Mouse (Mus musculus) left cerebral cortex, adult 8-10 months (tissue): ENCODE data around the gene Nat8f2. TPM values are rescaled to one million over a fixed set of nuclear protein-coding genes. Genes with fewer than 3 reads are reported as not detected.
"Not testable (repeated sequence)": the region's sequence is repeated elsewhere in the genome, so short reads cannot be mapped to it uniquely, and the experiment has no call there.

ENCODE experiments used
- DNase-seq, 2 experiments: peaks; one replicate each; pipeline ENCODE4 v3.0.0; 2022; ENCODE audit warnings: low spot score in 2 of 2
- total RNA-seq, 4 experiments: library from RNA; stranded (reverse); gene quantifications; 2 replicates each; pipeline ENCODE4 v1.2.4; 2022

Nat8f2 gene
- total RNA-seq, 4 experiments from 2014 or later, result 2.4 to 3.7 (median 3.4) TPM

- not testable (repeated sequence) for DNase-seq
These were observed 3.9 kb downstream of the Nat8f2 start for GRCm38 (mm10) chr6:85864900-85865639.

GRCm38 (mm10) chr6:85863840-85864239, 5.1 kb downstream of the Nat8f2 start:
- DNase-seq, result no peak

GRCm38 (mm10) chr6:85863136-85863535, 5.8 kb downstream of the Nat8f2 start:
- no peak for DNase-seq

- no peak for DNase-seq
These were observed 6.4 kb downstream of the Nat8f2 start for GRCm38 (mm10) chr6:85862565-85862964.

- DNase-seq, result no peak
These were observed 7.7 kb downstream of the Nat8f2 start for GRCm38 (mm10) chr6:85861247-85861646.

GRCm38 (mm10) chr6:85856194-85856678, 12.7 kb downstream of the Nat8f2 start:
- peak; percentile 40 to 91 for DNase-seq

GRCm38 (mm10) chr6:85853481-85853880, 15.5 kb downstream of the Nat8f2 start:
- DNase-seq, result no peak

GRCm38 (mm10) chr6:85851062-85851773, 17.7 kb downstream of the Nat8f2 start:
- DNase-seq, result no peak

GRCm38 (mm10) chr6:85849240-85849639, 19.7 kb downstream of the Nat8f2 start:
- DNase-seq, result no peak

- DNase-seq, result no peak
These were observed 20.8 kb downstream of the Nat8f2 start for GRCm38 (mm10) chr6:85848140-85848539.

GRCm38 (mm10) chr6:85846921-85847320, 22.0 kb downstream of the Nat8f2 start:
- DNase-seq, result no peak

GRCm38 (mm10) chr6:85843677-85844458, 25.1 kb downstream of the Nat8f2 start:
- not testable (repeated sequence) for DNase-seq

- DNase-seq, result peak in 1 of 2 experiments; percentile 52
These were observed 29.0 kb downstream of the Nat8f2 start for GRCm38 (mm10) chr6:85839982-85840381.

GRCm38 (mm10) chr6:85838674-85839073, 30.3 kb downstream of the Nat8f2 start:
- no peak for DNase-seq

GRCm38 (mm10) chr6:85837307-85837706, 31.7 kb downstream of the Nat8f2 start:
- peak in 1 of 2 experiments; percentile 46 for DNase-seq

- DNase-seq, result peak in 1 of 2 experiments; percentile 21
These were observed 32.1 kb downstream of the Nat8f2 start for GRCm38 (mm10) chr6:85836827-85837226.

- DNase-seq, result not testable (repeated sequence)
These were observed 32.9 kb downstream of the Nat8f2 start for GRCm38 (mm10) chr6:85836098-85836497.

GRCm38 (mm10) chr6:85835104-85835503, 33.9 kb downstream of the Nat8f2 start:
- not testable (repeated sequence) for DNase-seq

GRCm38 (mm10) chr6:85834504-85835100, 34.4 kb downstream of the Nat8f2 start:
- not testable (repeated sequence) for DNase-seq

- DNase-seq, result no peak
These were observed 37.1 kb downstream of the Nat8f2 start, which contains the start of gene Nat8 for GRCm38 (mm10) chr6:85831796-85832321. Nat8 (minus strand) TSS chr6:85832082.

GRCm38 (mm10) chr6:85829462-85829861, 39.5 kb downstream of the Nat8f2 start:
- DNase-seq, result no peak
